Comparison of ENCODE assay signal across 24 mouse cellular contexts in genomic region chr7:29462820-29463219, GRCm38 (mm10).
"Had no signal": no experiment of that assay in that cellular context is flagged by ENCODE, and none has a peak within 500 bp of the region (broad histone marks: within the 10 kb centered on the region; RNA-seq: fewer than 3 reads in every experiment).

No protein-coding gene starts in this region.

- DNase-seq: gastrocnemius, postnatal 10 days; gastrocnemius, postnatal 25 days; heart, adult 18-20 months; heart, postnatal 10 days; heart, postnatal 4 days; kidney, adult 18-20 months; kidney, adult 8-10 months; kidney, postnatal 10 days; kidney, postnatal 25 days; kidney, postnatal 4 days; liver; liver, embryonic 13.5 days had no signal

- H3K4me3 ChIP-seq: heart, embryonic 10.5 days; heart, embryonic 12.5 days; hindbrain, embryonic 10.5 days; hindbrain, embryonic 12.5 days; intestine, embryonic 15.5 days; limb, embryonic 10.5 days; limb, embryonic 12.5 days; liver, embryonic 13.5 days; liver, embryonic 15.5 days had no signal

- H3K9me3 ChIP-seq: heart, embryonic 10.5 days; heart, embryonic 12.5 days; hindbrain, embryonic 10.5 days; hindbrain, embryonic 12.5 days; intestine, embryonic 15.5 days; limb, embryonic 10.5 days; limb, embryonic 12.5 days; liver, embryonic 13.5 days; liver, embryonic 15.5 days had no signal

- H3K27me3 ChIP-seq: hindbrain, embryonic 12.5 days; intestine, embryonic 15.5 days; limb, embryonic 12.5 days; liver, embryonic 13.5 days; liver, embryonic 15.5 days had no signal

- H3K36me3 ChIP-seq: heart, embryonic 10.5 days; heart, embryonic 12.5 days; hindbrain, embryonic 10.5 days; hindbrain, embryonic 12.5 days; intestine, embryonic 15.5 days; limb, embryonic 10.5 days; liver, embryonic 13.5 days; liver, embryonic 15.5 days had no signal

- H3K27ac ChIP-seq: heart, embryonic 10.5 days; hindbrain, embryonic 10.5 days; hindbrain, embryonic 12.5 days; hindbrain, embryonic 14.5 days; intestine, embryonic 15.5 days; limb, embryonic 12.5 days; liver, embryonic 13.5 days; liver, embryonic 15.5 days had no signal

- H3K4me2 ChIP-seq: heart, embryonic 12.5 days; hindbrain, embryonic 12.5 days; hindbrain, embryonic 14.5 days; intestine, embryonic 15.5 days; limb, embryonic 12.5 days; liver, embryonic 11.5 days; liver, embryonic 13.5 days; liver, embryonic 15.5 days had no signal

- ATAC-seq: inflammation-experienced regulatory T-cells, adult 6 months; intestine, embryonic 15.5 days; intestine, postnatal 0 days had no signal

- H3K9ac ChIP-seq: heart, embryonic 12.5 days; hindbrain, embryonic 12.5 days; hindbrain, embryonic 14.5 days; intestine, embryonic 15.5 days; limb, embryonic 12.5 days; liver, embryonic 13.5 days; liver, embryonic 15.5 days had no signal
